Comparison of ENCODE assay signal across 9 mouse cellular contexts in genomic region chr9:120933587-120933885, GRCm38 (mm10). TPM values are rescaled to one million over a fixed set of nuclear protein-coding genes. Genes with fewer than 3 reads are reported as not detected.
DNase-seq lines count a peak whose midpoint lies in the region; ATAC-seq and TF ChIP-seq lines count a peak whose summit lies in the region.
"Had no signal": no experiment of that assay in that cellular context is flagged by ENCODE, and none has a peak within 500 bp of the region (broad histone marks: within the 10 kb centered on the region; RNA-seq: fewer than 3 reads in every experiment).

No protein-coding gene starts in this region.

- peaks cover 10% of the 10 kb centered on the region for H3K36me3 ChIP-seq in heart, embryonic 13.5 days
- peaks cover 8% of the 10 kb centered on the region; the same call in 1 of the 2 replicates for H3K36me3 ChIP-seq in ES-E14 (ENCODE audit: control insufficient read depth, insufficient read depth, low read length, poor library complexity, severe bottlenecking)

- in situ Hi-C loops in ES-E14 (cut with MboI; ENCODE audit: low sequenced_read_pairs in 2 of 2, unreplicated experiment in 2 of 2): no loop called here

- peak overlapping the region; percentile 95 for H3K27ac ChIP-seq in heart, embryonic 13.5 days (replicated peaks)
- peak overlapping the region; percentile 88 for H3K27ac ChIP-seq in ES-E14 (ENCODE audit: insufficient read depth, low read depth, low read length, poor library complexity, severe bottlenecking)

- H3K4me2 ChIP-seq in heart, embryonic 13.5 days: peak overlapping the region; percentile 98

- H3K4me1 ChIP-seq in heart, embryonic 13.5 days: peaks cover 44% of the 10 kb centered on the region
- H3K4me1 ChIP-seq in ES-E14 (ENCODE audit: control insufficient read depth in 2 of 2, insufficient read depth in 2 of 2, low read length in 2 of 2, poor library complexity in 1 of 2): peaks cover 0 to 24% of the 10 kb centered on the region in 2 experiments; a peak in 3 of 4 replicates

- no peaks in the 10 kb centered on the region for H3K27me3 ChIP-seq in heart, embryonic 13.5 days (replicated peaks)
- H3K27me3 ChIP-seq: Patski had no signal

- ATAC-seq in heart, embryonic 13.5 days (ENCODE audit: extremely low read depth, insufficient number of reproducible peaks, low FRiP score, low TSS enrichment): peak; percentile 55
- ATAC-seq in granulocyte monocyte progenitor cell, adult 5-6 weeks (replicated peaks; ENCODE audit: poor library complexity, severe bottlenecking): peak; percentile 17; the same call in 1 of the 2 replicates
- ATAC-seq in megakaryocyte, adult 5-6 weeks (ENCODE audit: poor library complexity, severe bottlenecking): peak; percentile 13
- no peak; the same call in 1 of the 2 replicates for ATAC-seq in cerebellum, adult (ENCODE audit: insufficient number of reproducible peaks, low FRiP score, low TSS enrichment)

- peak overlapping the region; percentile 98 for H3K4me3 ChIP-seq in heart, embryonic 13.5 days
- H3K4me3 ChIP-seq in ES-E14 (ENCODE audit: insufficient read depth in 1 of 2, low read depth in 1 of 2, low read length in 2 of 2, poor library complexity in 1 of 2, severe bottlenecking in 1 of 2): peak overlapping the region; percentile 91 to 100

- DNase-seq in heart, postnatal 14 days: no peak
- DNase-seq in ES-E14 (ENCODE audit: low read depth, low spot score): no peak
- no peak for DNase-seq in testis, postnatal 14 days (ENCODE audit: low spot score)
- DNase-seq in layer of hippocampus, adult 18-20 months (ENCODE audit: low spot score in 2 of 2): no peak

- peak overlapping the region; percentile 99 for H3K9ac ChIP-seq in heart, embryonic 13.5 days
- H3K9ac ChIP-seq in ES-E14 (ENCODE audit: insufficient read depth, low read depth, low read length, poor library complexity, severe bottlenecking): peak overlapping the region; percentile 99

- 2% methylated on average over 10 of the region's 58 CpGs for WGBS in heart, embryonic 13.5 days

- intact Hi-C loops in heart, postnatal 14 days (cut with DNase I): loop anchor here (2.0 to 5.0 kb wide), 2 partner anchors 81 to 331 kb away; no protein-coding TSS in a partner anchor

- H3K9me3 ChIP-seq in heart, embryonic 13.5 days: no peaks in the 10 kb centered on the region
- no peaks in the 10 kb centered on the region for H3K9me3 ChIP-seq in ES-E14 (ENCODE audit: control insufficient read depth, insufficient read depth, low read depth, low read length)

TF ChIP-seq in ES-E14, 5 proteins besides CTCF, POLR2A, EP300 and RAD21:
- TF ChIP-seq ZNF384 (IDR thresholded peaks at IDR 0.05; ENCODE audit: low read depth, low read length) (no peak), CHD2 (IDR thresholded peaks at IDR 0.05; ENCODE audit: low read depth, low read length) (no peak), ZC3H11A (IDR thresholded peaks at IDR 0.05; ENCODE audit: borderline replicate concordance, low read depth, low read length) (no peak), HCFC1 (IDR thresholded peaks at IDR 0.05; ENCODE audit: borderline replicate concordance, insufficient read depth, low read length) (no peak), MAFK (IDR thresholded peaks at IDR 0.05; ENCODE audit: insufficient read depth, low read depth, low read length) (no peak)
TF ChIP-seq in ES-E14: peak in this region for 0.

RNA-seq across cellular contexts. Expression of gene Ctnnb1, which starts 4.5 kb away (rescaled TPM):
- polyA plus RNA-seq in heart, embryonic 13.5 days (2015; fragmentation: Nextera tagmentation; extraction: Ambion mirVana): 317 and 335 TPM in 2 replicates
- 100 to 1,000 TPM; 541 to 546 TPM for total RNA-seq in heart, postnatal 14 days (2021)
- total RNA-seq in ES-E14 (2012; rRNA removed): 536 and 572 TPM in 2 replicates
- total RNA-seq in granulocyte monocyte progenitor cell, adult 5-6 weeks (2014; fragmentation: Nextera tagmentation): 263 and 299 TPM in 2 replicates
- 436 and 469 TPM in 2 replicates for total RNA-seq in granulocyte monocyte progenitor cell, adult 5-6 weeks (2017)
- total RNA-seq in megakaryocyte, adult 5-6 weeks (2015): 272 and 305 TPM in 2 replicates
- 360 and 393 TPM in 2 replicates for total RNA-seq in megakaryocyte, adult 5-6 weeks (2017)
- total RNA-seq in layer of hippocampus, adult 18-20 months (2021): 100 to 1,000 TPM; 485 to 511 TPM
